Mouse (Mus musculus) midbrain, embryonic 16.5 days (tissue): ENCODE results near the gene Inafm1. TPM values are rescaled to one million over a fixed set of nuclear protein-coding genes. Genes with fewer than 3 reads are reported as not detected.

Experiments used
- ATAC-seq: fragments of 200-750 bp; cut with Nextera tagmentation; 2 replicates; pipeline ENCODE4 v1.8.0; 2017; ENCODE audit warnings: moderate TSS enrichment
- H3K27ac ChIP-seq: fragments of 300-500 bp; sonication (generic); 2 replicates; pipeline ENCODE4 v1.5.1; 2014; ENCODE audit warnings: mild to moderate bottlenecking, low read length, mixed read lengths
- H3K27me3 ChIP-seq: fragments of 300-500 bp; sonication (generic); 2 replicates; pipeline ENCODE4 v1.6.1; 2014; ENCODE audit warnings: low read depth, low read length, mixed read lengths; ENCODE audit not compliant: control insufficient read depth, insufficient read depth
- H3K36me3 ChIP-seq: fragments of 300-500 bp; sonication (generic); 2 replicates; pipeline ENCODE4 v1.6.1; 2014; ENCODE audit warnings: mild to moderate bottlenecking, low read length, moderate library complexity, mixed read lengths; ENCODE audit not compliant: control insufficient read depth, insufficient read depth
- H3K4me1 ChIP-seq: fragments of 300-500 bp; sonication (generic); 2 replicates; pipeline ENCODE4 v1.6.1; 2014; ENCODE audit warnings: mild to moderate bottlenecking, low read length, mixed read lengths; ENCODE audit not compliant: control insufficient read depth, insufficient read depth
- H3K4me2 ChIP-seq: fragments of 300-500 bp; sonication (generic); 2 replicates; pipeline ENCODE4 v1.6.1; 2014; ENCODE audit warnings: mild to moderate bottlenecking, low read length, mixed read lengths
- H3K4me3 ChIP-seq: fragments of 300-500 bp; sonication (generic); 2 replicates; pipeline ENCODE4 v1.5.1; 2014; ENCODE audit warnings: low read depth, mild to moderate bottlenecking, low read length, moderate library complexity, mixed read lengths
- H3K9ac ChIP-seq: fragments of 300-500 bp; sonication (generic); 2 replicates; pipeline ENCODE4 v1.6.1; 2014; ENCODE audit warnings: low read depth, low read length, mixed read lengths
- H3K9me3 ChIP-seq: fragments of 300-500 bp; sonication (generic); replicated peaks from 2 replicates; pipeline ENCODE4 v1.6.1; 2014; ENCODE audit warnings: mild to moderate bottlenecking, low read length, mixed read lengths; ENCODE audit not compliant: control insufficient read depth, poor library complexity, severe bottlenecking
- WGBS: fragments of 180-500 bp; shearing (Covaris S2); extraction: QIAGEN DNeasy Blood & Tissue Kit; methylation state at CpG from one replicate; pipeline ENCODE4 v1.1.7; 2014; 5-methylcytosine and 5-hydroxymethylcytosine counted together
- polyA plus RNA-seq: library from polyadenylated mRNA; unstranded; fragments of >200 nt; fragmentation: Nextera tagmentation; extraction: Ambion mirVana; gene quantifications from 2 replicates; pipeline ENCODE4 v1.2.1, GENCODE M21; 2015

The Inafm1 gene
- polyA plus RNA-seq = 44.5 and 49.3 TPM in 2 replicates

GRCm38 (mm10) chr7:16273081-16273765, at the start of gene Inafm1:
TSS of gene Inafm1 (minus strand) at chr7:16273617.
- Histone ChIP-seq H3K4me1 (peaks cover 27% of the 10 kb centered on the region), H3K27me3 (no peaks in the 10 kb centered on the region), H3K9ac (peak within 1 kb of the TSS; percentile 95), H3K27ac (peak within 1 kb of the TSS; percentile 97), H3K9me3 (no peaks in the 10 kb centered on the region), H3K4me3 (peak within 1 kb of the TSS; percentile 85), H3K36me3 (peaks cover 18% of the 10 kb centered on the region), H3K4me2 (peak within 1 kb of the TSS; percentile 65)
- peak; percentile 83 for ATAC-seq
- 2% methylated on average over 36 of the region's 49 CpGs for WGBS

GRCm38 (mm10) chr7:16320479-16320878, 47.1 kb upstream of the Inafm1 start:
- Histone ChIP-seq H3K27ac (no peak overlapping the region), H3K36me3 (peaks cover 11% of the 10 kb centered on the region), H3K27me3 (no peaks in the 10 kb centered on the region), H3K9me3 (no peaks in the 10 kb centered on the region), H3K9ac (no peak overlapping the region), H3K4me2 (no peak overlapping the region), H3K4me3 (no peak overlapping the region), H3K4me1 (no peaks in the 10 kb centered on the region)
- no peak for ATAC-seq
- 90% methylated on average over 6 of the region's 6 CpGs for WGBS

GRCm38 (mm10) chr7:16319216-16319615, 45.8 kb upstream of the Inafm1 start:
- no peak for ATAC-seq
- Histone ChIP-seq H3K4me2 (no peak overlapping the region), H3K9ac (no peak overlapping the region), H3K4me1 (peaks cover 5% of the 10 kb centered on the region; the same call in 1 of the 2 replicates), H3K27ac (no peak overlapping the region), H3K9me3 (no peaks in the 10 kb centered on the region), H3K27me3 (no peaks in the 10 kb centered on the region), H3K4me3 (no peak overlapping the region), H3K36me3 (peaks cover 11% of the 10 kb centered on the region)
- WGBS = 94% methylated on average over 4 of the region's 4 CpGs

DNA sequence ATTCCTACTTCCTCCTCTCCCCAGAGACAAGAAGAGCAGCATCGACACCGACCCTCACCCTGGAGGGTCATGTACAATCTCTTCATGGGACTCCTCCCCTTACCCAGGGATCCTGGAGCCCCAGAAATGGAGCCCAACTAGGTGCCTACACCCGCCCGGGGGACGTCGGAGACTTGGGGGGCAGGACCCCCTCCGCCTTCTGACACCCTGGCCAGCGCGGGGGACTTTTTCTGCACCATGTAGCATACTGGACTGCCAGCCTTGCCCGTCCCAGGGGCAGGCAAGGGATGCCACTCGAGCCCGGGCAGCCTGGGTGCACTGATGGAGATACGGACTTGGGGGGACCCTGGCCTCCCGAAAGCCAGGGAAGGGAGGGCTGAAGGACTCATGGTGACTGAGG, 43.7 kb upstream of the Inafm1 start:
- Histone ChIP-seq H3K27me3 (no peaks in the 10 kb centered on the region), H3K27ac (no peak overlapping the region), H3K4me2 (no peak overlapping the region), H3K36me3 (peaks cover 11% of the 10 kb centered on the region), H3K9ac (no peak overlapping the region), H3K4me3 (no peak overlapping the region), H3K4me1 (peaks cover 24% of the 10 kb centered on the region), H3K9me3 (no peaks in the 10 kb centered on the region)
- WGBS = 88% methylated on average over 14 of the region's 14 CpGs
- ATAC-seq = no peak

DNA sequence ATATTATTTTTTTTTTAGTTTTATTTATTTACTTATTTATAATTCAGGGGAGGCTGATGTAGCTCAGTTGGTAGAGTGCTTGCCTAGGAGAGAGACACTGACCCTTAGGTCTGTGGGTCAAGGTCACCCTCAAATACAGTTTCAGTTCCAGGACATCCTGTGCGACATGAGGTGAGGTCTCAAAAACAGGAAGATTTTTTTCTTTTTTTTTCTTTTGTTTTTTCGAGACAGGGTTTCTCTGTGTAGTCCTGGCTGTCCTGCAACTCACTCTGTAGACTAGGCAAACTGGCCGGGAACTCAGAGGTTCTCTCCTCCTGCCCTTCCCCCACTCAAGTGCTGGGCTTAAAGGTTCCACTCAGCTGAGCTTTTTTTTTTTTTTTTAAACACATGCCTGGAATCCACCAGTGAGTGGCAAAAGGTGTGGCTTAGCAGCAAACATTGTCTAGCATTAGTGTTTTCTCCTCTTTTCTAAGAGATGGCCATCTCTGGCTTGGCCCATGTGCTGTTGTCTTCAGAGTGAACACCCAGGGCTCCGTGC, 41.9 kb upstream of the Inafm1 start:
- Histone ChIP-seq H3K9ac (no peak overlapping the region), H3K4me2 (no peak overlapping the region), H3K27ac (no peak overlapping the region), H3K27me3 (no peaks in the 10 kb centered on the region), H3K4me1 (peaks cover 35% of the 10 kb centered on the region), H3K36me3 (peaks cover 11% of the 10 kb centered on the region), H3K9me3 (no peaks in the 10 kb centered on the region), H3K4me3 (no peak overlapping the region)
- no peak for ATAC-seq
- WGBS = 74% methylated on average over 4 of the region's 4 CpGs

GRCm38 (mm10) chr7:16314221-16314775, 40.9 kb upstream of the Inafm1 start:
- peaks cover 11% of the 10 kb centered on the region for H3K36me3 ChIP-seq
- H3K9ac ChIP-seq = peak overlapping the region; percentile 93
- H3K27ac ChIP-seq = peak overlapping the region; percentile 96
- H3K4me3 ChIP-seq = peak overlapping the region; percentile 78
- ATAC-seq = peak; percentile 13
- peaks cover 35% of the 10 kb centered on the region for H3K4me1 ChIP-seq
- peak overlapping the region; percentile 97 for H3K4me2 ChIP-seq
- H3K27me3 ChIP-seq = no peaks in the 10 kb centered on the region
- 6% methylated on average over 13 of the region's 13 CpGs for WGBS
- no peaks in the 10 kb centered on the region for H3K9me3 ChIP-seq

DNA sequence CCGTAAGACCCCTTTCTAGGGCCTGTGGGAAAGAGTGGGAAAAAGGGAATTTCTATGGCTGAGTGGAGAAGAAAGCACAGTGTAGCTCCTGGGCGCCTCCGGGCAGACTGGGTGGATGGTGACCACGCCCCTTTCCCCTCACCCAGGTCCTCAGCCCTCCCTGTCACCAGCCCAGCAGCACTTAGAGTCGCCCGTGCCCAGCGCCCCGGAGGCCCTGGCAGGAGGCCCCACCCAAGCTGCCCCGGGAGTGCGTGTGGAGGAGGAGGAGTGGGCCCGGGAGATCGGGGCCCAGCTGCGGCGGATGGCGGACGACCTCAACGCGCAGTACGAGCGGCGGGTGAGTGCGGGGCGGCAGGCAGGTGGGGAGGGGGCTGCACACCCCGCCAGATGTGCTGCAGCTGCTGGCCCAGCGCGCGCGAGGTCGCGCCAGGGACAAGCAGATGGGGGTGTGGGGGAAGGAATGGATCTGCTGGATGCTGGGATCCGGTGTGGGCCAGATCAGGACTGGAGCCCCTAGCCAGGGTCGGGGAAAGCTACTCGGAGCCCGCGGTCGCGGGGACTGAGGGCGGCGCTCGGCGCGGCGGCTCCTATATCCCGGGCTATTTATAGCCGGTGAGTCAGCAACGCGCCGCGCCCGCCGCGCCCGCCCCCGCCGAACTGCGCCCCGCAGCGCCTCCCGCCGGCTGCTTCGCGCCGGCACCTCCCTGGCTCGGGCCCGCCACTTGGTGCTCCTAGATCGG, 40.2 kb upstream of the Inafm1 start:
- H3K27ac ChIP-seq = peak overlapping the region; percentile 96
- H3K9me3 ChIP-seq = no peaks in the 10 kb centered on the region
- peak overlapping the region; percentile 97 for H3K4me2 ChIP-seq
- under 1% methylated on average over 57 of the region's 66 CpGs for WGBS
- ATAC-seq = peak; percentile 56
- peak overlapping the region; percentile 93 for H3K9ac ChIP-seq
- no peaks in the 10 kb centered on the region for H3K27me3 ChIP-seq
- peaks cover 11% of the 10 kb centered on the region for H3K36me3 ChIP-seq
- peak overlapping the region; percentile 78 for H3K4me3 ChIP-seq
- H3K4me1 ChIP-seq = peaks cover 40% of the 10 kb centered on the region

- ATAC-seq = no peak
- H3K27ac ChIP-seq = peak overlapping the region; percentile 96
- peak overlapping the region; percentile 97 for H3K4me2 ChIP-seq
- H3K9ac ChIP-seq = peak overlapping the region; percentile 85
- no peaks in the 10 kb centered on the region for H3K27me3 ChIP-seq
- H3K9me3 ChIP-seq = no peaks in the 10 kb centered on the region
- peaks cover 9% of the 10 kb centered on the region for H3K36me3 ChIP-seq
- peak overlapping the region; percentile 78 for H3K4me3 ChIP-seq
- WGBS = 1% methylated on average over 12 of the region's 12 CpGs
- H3K4me1 ChIP-seq = peaks cover 41% of the 10 kb centered on the region
Observed at GRCm38 (mm10) chr7:16312672-16313311, 39.4 kb upstream of the Inafm1 start.
